Mouse (Mus musculus) erythroblast, embryonic 14.5 days (primary cell): Measurements from ENCODE around the gene Ppp2ca. TPM values are rescaled to one million over a fixed set of nuclear protein-coding genes. Genes with fewer than 3 reads are reported as not detected.
A peak's percentile ranks its signal among the peaks of the same experiment; 100 is the strongest.

Experiments used
- H3K27me3 ChIP-seq: 2 replicates; pipeline ENCODE4 v1.6.1; 2012; ENCODE audit warnings: inconsistent platforms; ENCODE audit not compliant: control insufficient read depth
- H3K36me3 ChIP-seq: 2 replicates; pipeline ENCODE4 v1.6.1; 2012; ENCODE audit warnings: mild to moderate bottlenecking, inconsistent platforms; ENCODE audit not compliant: control insufficient read depth
- H3K4me1 ChIP-seq: 2 replicates; pipeline ENCODE4 v1.6.1; 2012; ENCODE audit warnings: inconsistent platforms; ENCODE audit not compliant: control insufficient read depth
- H3K4me3 ChIP-seq: replicated peaks from 2 replicates; pipeline ENCODE3; 2012; ENCODE audit warnings: moderate library complexity, mild to moderate bottlenecking, inconsistent platforms
- H3K9me3 ChIP-seq: 2 replicates; pipeline ENCODE4 v1.6.1; 2012; ENCODE audit warnings: low read length, inconsistent platforms, mixed read lengths; ENCODE audit not compliant: control insufficient read depth
- GATA1 ChIP-seq: IDR thresholded peaks from 2 replicates; pipeline ENCODE4 v1.6.1; 2012; ENCODE audit warnings: low read length, inconsistent platforms, mixed read lengths
- TAL1 ChIP-seq: IDR thresholded peaks from 3 replicates; pipeline ENCODE4 v1.6.1; 2012; ENCODE audit warnings: low read length, inconsistent platforms, mixed read lengths
- polyA plus RNA-seq: library from polyadenylated mRNA; stranded (reverse); fragments of >175 nt; gene quantifications from 2 replicates; pipeline ENCODE4 v1.2.3, GENCODE M21; 2012

The Ppp2ca gene
- polyA plus RNA-seq, 1 experiment: 1.1 TPM

GRCm38 (mm10) chr11:52086204-52086864, 12.1 kb upstream of the Ppp2ca start:
- Histone ChIP-seq H3K27me3 (no peaks in the 10 kb centered on the region), H3K4me1 (no peaks in the 10 kb centered on the region), H3K36me3 (no peaks in the 10 kb centered on the region), H3K4me3 (no peak overlapping the region), H3K9me3 (no peaks in the 10 kb centered on the region)
- TF ChIP-seq TAL1 (no peak), GATA1 (no peak)

- Histone ChIP-seq H3K9me3 (no peaks in the 10 kb centered on the region), H3K4me3 (no peak overlapping the region), H3K36me3 (no peaks in the 10 kb centered on the region), H3K27me3 (no peaks in the 10 kb centered on the region), H3K4me1 (no peaks in the 10 kb centered on the region)
- no peak for TF ChIP-seq GATA1
- TF ChIP-seq TAL1: no peak
Measured at GRCm38 (mm10) chr11:52089291-52089690, 9.2 kb upstream of the Ppp2ca start.

GRCm38 (mm10) chr11:52091261-52091660, 7.2 kb upstream of the Ppp2ca start:
- no peaks in the 10 kb centered on the region for H3K4me1 ChIP-seq
- H3K27me3 ChIP-seq: no peaks in the 10 kb centered on the region
- no peaks in the 10 kb centered on the region for H3K9me3 ChIP-seq
- no peak for TF ChIP-seq TAL1
- no peak for TF ChIP-seq GATA1
- no peak overlapping the region for H3K4me3 ChIP-seq
- H3K36me3 ChIP-seq: no peaks in the 10 kb centered on the region

- H3K27me3 ChIP-seq: no peaks in the 10 kb centered on the region
- H3K4me3 ChIP-seq: no peak overlapping the region
- TF ChIP-seq TAL1 (no peak), GATA1 (no peak)
- peaks cover 16% of the 10 kb centered on the region for H3K4me1 ChIP-seq
- H3K36me3 ChIP-seq: no peaks in the 10 kb centered on the region
- H3K9me3 ChIP-seq: no peaks in the 10 kb centered on the region
Measured at GRCm38 (mm10) chr11:52094568-52094967, 3.9 kb upstream of the Ppp2ca start.

GRCm38 (mm10) chr11:52097016-52097415, 1.5 kb upstream of the Ppp2ca start:
- TF ChIP-seq TAL1 (no peak), GATA1 (no peak)
- Histone ChIP-seq H3K9me3 (no peaks in the 10 kb centered on the region), H3K4me1 (peaks cover 36% of the 10 kb centered on the region), H3K4me3 (no peak overlapping the region), H3K36me3 (peaks cover 18% of the 10 kb centered on the region), H3K27me3 (no peaks in the 10 kb centered on the region)

- TF ChIP-seq TAL1: no peak
- TF ChIP-seq GATA1: no peak
- H3K4me3 ChIP-seq: peak overlapping the region; percentile 100
- no peaks in the 10 kb centered on the region for H3K9me3 ChIP-seq
- peaks cover 42% of the 10 kb centered on the region for H3K4me1 ChIP-seq
- no peaks in the 10 kb centered on the region for H3K27me3 ChIP-seq
- peaks cover 23% of the 10 kb centered on the region for H3K36me3 ChIP-seq
Measured at GRCm38 (mm10) chr11:52097596-52097995, 885 bp upstream of the Ppp2ca start.

- Histone ChIP-seq H3K4me3 (peak overlapping the region; percentile 100), H3K9me3 (no peaks in the 10 kb centered on the region), H3K27me3 (no peaks in the 10 kb centered on the region), H3K36me3 (peaks cover 29% of the 10 kb centered on the region), H3K4me1 (peaks cover 51% of the 10 kb centered on the region)
- TF ChIP-seq GATA1 (no peak), TAL1 (no peak)
Measured at GRCm38 (mm10) chr11:52099031-52099761, 715 bp downstream of the Ppp2ca start.

GRCm38 (mm10) chr11:52099771-52100219, 1.3 kb downstream of the Ppp2ca start:
- Histone ChIP-seq H3K27me3 (no peaks in the 10 kb centered on the region), H3K9me3 (no peaks in the 10 kb centered on the region), H3K36me3 (peaks cover 31% of the 10 kb centered on the region), H3K4me3 (peak overlapping the region; percentile 100), H3K4me1 (peaks cover 55% of the 10 kb centered on the region)
- no peak for TF ChIP-seq TAL1
- TF ChIP-seq GATA1: no peak; the same call in 1 of the 2 replicates

GRCm38 (mm10) chr11:52102977-52103376, 4.5 kb downstream of the Ppp2ca start:
- Histone ChIP-seq H3K4me1 (peaks cover 55% of the 10 kb centered on the region), H3K9me3 (no peaks in the 10 kb centered on the region), H3K4me3 (no peak overlapping the region), H3K27me3 (no peaks in the 10 kb centered on the region), H3K36me3 (peaks cover 37% of the 10 kb centered on the region)
- TF ChIP-seq GATA1 (no peak), TAL1 (no peak)
